Mouse (Mus musculus) urinary bladder, postnatal 25 days (tissue): ENCODE results near the gene Plau.
A peak's percentile ranks its signal among the peaks of the same experiment; 100 is the strongest.

ENCODE experiments used
- DNase-seq: peaks from one replicate; pipeline ENCODE4 v3.0.0; 2022; ENCODE audit warnings: low spot score

The Plau gene

GRCm38 (mm10) chr14:20891941-20892402, 55.5 kb downstream of the Plau start:
- DNase-seq, result peak; percentile 10
